Mouse (Mus musculus): ENCODE data around the gene Pakap.
A peak's percentile ranks its signal among the peaks of the same experiment; 100 is the strongest.

The Pakap gene

GRCm38 (mm10) chr4:57837089-57837488 lies 269.1 kb downstream of the Pakap start:
- no peak for DNase-seq (ENCODE audit: low spot score in 2 of 2)

GRCm38 (mm10) chr4:57839343-57839742 lies 271.4 kb downstream of the Pakap start:
- DNase-seq (ENCODE audit: low spot score in 2 of 2) = no peak

GRCm38 (mm10) chr4:57841911-57842310 lies 273.9 kb downstream of the Pakap start:
- no peak for DNase-seq (ENCODE audit: low spot score in 2 of 2)

GRCm38 (mm10) chr4:57842472-57843305 lies 274.7 kb downstream of the Pakap start:
- DNase-seq (ENCODE audit: low spot score in 2 of 2) = no peak

- peak; percentile 68 to 75 for DNase-seq (ENCODE audit: low spot score in 2 of 2)
Measured at GRCm38 (mm10) chr4:57845031-57845431, 277.1 kb downstream of the Pakap start.

GRCm38 (mm10) chr4:57845541-57846210 lies 277.7 kb downstream of the Pakap start:
- DNase-seq (ENCODE audit: low spot score in 2 of 2) = no peak

GRCm38 (mm10) chr4:57846381-57846990 lies 278.5 kb downstream of the Pakap start:
- no peak for DNase-seq (ENCODE audit: low spot score in 2 of 2)

GRCm38 (mm10) chr4:57846991-57847422 lies 279.0 kb downstream of the Pakap start:
- no peak for DNase-seq (ENCODE audit: low spot score in 2 of 2)

GRCm38 (mm10) chr4:57847676-57848075 lies 279.7 kb downstream of the Pakap start:
- no peak for DNase-seq (ENCODE audit: low spot score in 2 of 2)

- DNase-seq (ENCODE audit: low spot score in 2 of 2) = peak in 1 of 2 experiments; percentile 17
Measured at GRCm38 (mm10) chr4:57849465-57849864, 281.5 kb downstream of the Pakap start.

GRCm38 (mm10) chr4:57851731-57852130 lies 283.8 kb downstream of the Pakap start:
- peak in 1 of 2 experiments; percentile 26 for DNase-seq (ENCODE audit: low spot score in 2 of 2)

- peak in 1 of 2 experiments; percentile 49 for DNase-seq (ENCODE audit: low spot score in 2 of 2)
Measured at GRCm38 (mm10) chr4:57852461-57853040, 284.6 kb downstream of the Pakap start.

GRCm38 (mm10) chr4:57854181-57854580 lies 286.2 kb downstream of the Pakap start:
- peak in 1 of 2 experiments; percentile 53 for DNase-seq (ENCODE audit: low spot score in 2 of 2)

GRCm38 (mm10) chr4:57855281-57855941 lies 287.4 kb downstream of the Pakap start:
- peak; percentile 62 to 68 for DNase-seq (ENCODE audit: low spot score in 2 of 2)

- DNase-seq (ENCODE audit: low spot score in 2 of 2) = peak in 1 of 2 experiments; percentile 57
Measured at GRCm38 (mm10) chr4:57856673-57857072, 288.7 kb downstream of the Pakap start.

GRCm38 (mm10) chr4:57860204-57860611 lies 292.2 kb downstream of the Pakap start:
- no peak for DNase-seq (ENCODE audit: low spot score in 2 of 2)

- DNase-seq (ENCODE audit: low spot score in 2 of 2) = no peak
Measured at GRCm38 (mm10) chr4:57861166-57861565, 293.2 kb downstream of the Pakap start.

- no peak for DNase-seq (ENCODE audit: low spot score in 2 of 2)
Measured at GRCm38 (mm10) chr4:57861856-57862255, 293.9 kb downstream of the Pakap start.

GRCm38 (mm10) chr4:57862269-57862986 lies 294.4 kb downstream of the Pakap start:
- DNase-seq (ENCODE audit: low spot score in 2 of 2) = no peak

GRCm38 (mm10) chr4:57866088-57866487 lies 298.1 kb downstream of the Pakap start:
- DNase-seq (ENCODE audit: low spot score in 2 of 2) = no peak

- no peak for DNase-seq (ENCODE audit: low spot score in 2 of 2)
Measured at GRCm38 (mm10) chr4:57866990-57867389, 299.0 kb downstream of the Pakap start.

Data from urinary bladder, postnatal 4 days (tissue).